Mouse (Mus musculus) retina, embryonic 14.5 days (tissue): ENCODE data around the gene Cdk6.

Source experiments
- DNase-seq: peaks from one replicate; pipeline ENCODE4 v3.0.0-alpha.2; 2015; ENCODE audit warnings: low spot score

The Cdk6 gene

DNA sequence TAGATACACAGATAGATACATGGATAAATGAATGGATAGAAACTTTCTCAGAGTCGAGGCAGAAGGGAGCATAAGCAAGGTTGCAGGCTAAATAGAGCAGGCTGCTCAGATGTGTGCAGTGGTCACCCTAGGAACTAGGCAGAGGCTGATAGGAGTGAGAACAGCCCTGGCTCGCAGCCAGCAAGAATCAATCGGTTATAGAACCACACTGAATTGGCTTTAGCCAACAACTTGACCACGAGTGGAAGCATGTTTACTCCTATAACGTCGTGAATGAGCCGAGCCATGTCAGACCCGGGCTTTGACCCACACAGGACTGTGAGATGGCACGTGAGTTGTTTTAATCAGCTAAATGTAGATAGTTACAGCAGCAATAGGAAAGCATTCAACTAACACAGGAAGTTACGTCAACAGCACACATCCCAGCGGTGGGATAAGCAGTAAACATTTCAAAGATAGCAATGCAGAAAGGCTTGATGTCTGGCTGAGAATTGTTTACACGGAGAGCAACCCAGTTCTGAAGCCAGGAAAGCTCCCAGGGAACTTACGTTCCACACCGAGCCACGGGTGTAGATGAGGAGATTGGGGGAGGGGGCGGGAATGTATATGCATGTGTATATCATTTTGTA is 147.0 kb downstream of the Cdk6 start:
- no peak for DNase-seq

DNA sequence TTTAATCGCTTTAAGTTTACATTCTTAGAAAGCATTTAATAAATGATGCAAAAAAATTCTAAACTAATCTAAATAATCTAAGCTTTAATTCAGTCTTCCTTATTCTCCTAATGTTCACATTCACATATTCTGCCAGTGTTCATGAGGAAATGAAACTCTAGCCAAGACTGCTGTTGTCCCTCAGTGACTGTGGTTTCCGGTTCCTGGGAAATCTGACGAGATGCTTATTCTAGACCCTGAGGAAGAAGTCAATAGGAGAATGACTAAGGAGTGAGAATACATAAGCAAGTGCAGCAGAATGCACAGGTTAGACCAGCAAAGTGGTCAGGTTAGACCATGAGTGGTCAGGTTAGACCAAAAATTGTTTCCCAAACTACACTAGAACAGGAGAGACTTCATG is 149.1 kb downstream of the Cdk6 start:
- DNase-seq, result no peak

- no peak for DNase-seq
Observed at GRCm38 (mm10) chr5:3491084-3491483, 149.8 kb downstream of the Cdk6 start.

GRCm38 (mm10) chr5:3491883-3492282 is 150.6 kb downstream of the Cdk6 start:
- DNase-seq, result no peak

- DNase-seq, result no peak
Observed at GRCm38 (mm10) chr5:3492776-3493636, 151.7 kb downstream of the Cdk6 start.

GRCm38 (mm10) chr5:3493968-3494367 is 152.7 kb downstream of the Cdk6 start:
- DNase-seq, result no peak

GRCm38 (mm10) chr5:3494452-3495187 is 153.3 kb downstream of the Cdk6 start:
- no peak for DNase-seq

GRCm38 (mm10) chr5:3497505-3497925 is 156.2 kb downstream of the Cdk6 start:
- DNase-seq, result no peak

GRCm38 (mm10) chr5:3500298-3500697 is 159.0 kb downstream of the Cdk6 start:
- no peak for DNase-seq

- no peak for DNase-seq
Observed at GRCm38 (mm10) chr5:3500957-3501563, 159.8 kb downstream of the Cdk6 start.

GRCm38 (mm10) chr5:3501564-3502001 is 160.3 kb downstream of the Cdk6 start:
- DNase-seq, result no peak

- no peak for DNase-seq
Observed at GRCm38 (mm10) chr5:3502610-3503350, 161.5 kb downstream of the Cdk6 start.

DNA sequence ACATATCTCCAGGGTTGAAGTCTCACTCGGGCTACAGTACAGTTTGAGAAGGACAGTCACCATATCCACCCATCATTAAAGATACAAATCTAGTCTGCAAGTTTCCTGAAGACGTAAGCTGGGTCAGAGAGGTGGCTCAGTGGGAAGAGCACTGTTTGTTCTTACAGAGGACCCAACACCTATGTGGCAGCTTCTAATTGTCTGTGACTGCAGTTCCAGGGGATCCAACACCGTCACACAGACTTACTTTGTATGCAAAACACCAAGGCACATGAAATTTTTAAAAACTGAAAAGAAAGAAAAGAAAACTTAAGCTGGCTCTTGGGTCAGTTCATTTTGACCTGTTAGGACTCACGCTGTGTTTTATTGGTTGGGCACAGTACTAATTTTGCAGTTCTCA is 162.1 kb downstream of the Cdk6 start:
- DNase-seq, result no peak

- DNase-seq, result no peak
Observed at GRCm38 (mm10) chr5:3503836-3504323, 162.6 kb downstream of the Cdk6 start.

DNA sequence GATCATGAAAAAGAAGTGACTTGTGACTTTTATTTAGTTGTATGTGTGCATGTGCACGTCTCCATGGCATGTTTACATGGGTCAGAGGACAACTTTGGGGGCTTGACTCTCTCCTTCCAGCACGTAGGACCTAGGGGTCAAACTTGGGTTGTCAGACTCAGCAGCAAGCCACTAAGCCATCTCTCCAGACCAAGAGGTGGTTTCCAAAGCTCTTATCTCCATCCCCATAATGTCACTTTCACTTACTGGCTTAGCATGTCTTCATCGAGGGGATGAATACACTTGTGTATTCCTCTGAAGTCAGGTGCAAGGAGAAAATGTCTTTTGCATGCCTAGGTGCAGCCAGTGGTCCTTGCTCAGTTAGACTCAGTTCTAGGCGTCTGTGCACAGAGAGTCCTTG is 163.2 kb downstream of the Cdk6 start:
- DNase-seq, result no peak

GRCm38 (mm10) chr5:3505553-3505952 is 164.3 kb downstream of the Cdk6 start:
- DNase-seq, result no peak

GRCm38 (mm10) chr5:3508480-3509381 is 167.4 kb downstream of the Cdk6 start:
- DNase-seq, result no peak

- no peak for DNase-seq
Observed at GRCm38 (mm10) chr5:3509503-3509902, 168.2 kb downstream of the Cdk6 start.

- no peak for DNase-seq
Observed at GRCm38 (mm10) chr5:3511097-3511795, 170.0 kb downstream of the Cdk6 start.

DNA sequence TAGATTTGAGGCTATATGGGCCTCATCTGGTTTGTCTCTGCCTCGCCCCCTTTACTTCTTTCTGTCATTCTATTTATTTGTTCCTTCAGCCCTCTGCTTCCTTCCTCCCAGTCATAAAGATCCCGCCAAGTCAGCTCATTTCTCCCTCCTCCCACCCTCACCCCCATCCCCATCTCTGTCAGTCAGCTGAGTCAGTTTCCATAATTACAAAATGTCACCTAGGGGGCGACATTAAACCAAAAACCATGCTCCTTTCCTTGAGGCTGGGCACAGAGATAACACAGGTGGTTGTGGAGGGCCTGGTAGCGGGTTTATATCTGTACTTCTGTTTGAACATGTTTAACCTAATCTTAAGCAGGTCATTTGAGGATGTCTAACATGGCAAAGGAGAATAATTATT is 171.3 kb downstream of the Cdk6 start:
- peak; percentile 46 for DNase-seq
